Mouse (Mus musculus): Measurements from ENCODE around the gene Atp5j2. TPM values are rescaled to one million over a fixed set of nuclear protein-coding genes. Genes with fewer than 3 reads are reported as not detected.
"Not testable (repeated sequence)": the region's sequence is repeated elsewhere in the genome, so short reads cannot be mapped to it uniquely, and the experiment has no call there.

Atp5j2 gene
- 100 to 1,000 TPM; 264 to 268 TPM for total RNA-seq (2021)

GRCm38 (mm10) chr5:145191962-145192361 is at the start of gene Atp5j2:
Gene Atp5j2, minus strand, starts transcription at chr5:145192062.
- DNase-seq (ENCODE audit: extremely low spot score in 1 of 2, low spot score in 1 of 2) = no peak

DNA sequence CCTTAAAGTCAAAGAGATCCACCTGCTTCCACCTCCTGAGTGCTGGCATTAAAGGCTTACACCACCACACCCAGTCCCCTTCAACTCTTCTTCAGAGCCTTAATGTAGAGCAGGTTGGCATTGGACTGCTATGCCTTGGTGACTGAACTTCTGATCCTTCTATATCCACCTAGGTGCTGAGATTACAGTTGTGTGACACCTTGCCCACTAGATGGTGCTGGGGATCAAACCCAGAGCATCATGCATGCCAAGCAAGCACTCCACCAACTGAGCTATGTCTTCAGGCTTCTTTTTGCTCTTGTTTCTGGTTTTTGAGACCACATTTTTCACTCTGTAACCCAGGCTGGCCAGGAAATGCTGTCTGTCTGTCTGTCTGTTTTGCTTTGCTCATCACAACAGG is 42.8 kb upstream of the Atp5j2 start:
- DNase-seq (ENCODE audit: extremely low spot score in 1 of 2, low spot score in 1 of 2) = no peak

DNA sequence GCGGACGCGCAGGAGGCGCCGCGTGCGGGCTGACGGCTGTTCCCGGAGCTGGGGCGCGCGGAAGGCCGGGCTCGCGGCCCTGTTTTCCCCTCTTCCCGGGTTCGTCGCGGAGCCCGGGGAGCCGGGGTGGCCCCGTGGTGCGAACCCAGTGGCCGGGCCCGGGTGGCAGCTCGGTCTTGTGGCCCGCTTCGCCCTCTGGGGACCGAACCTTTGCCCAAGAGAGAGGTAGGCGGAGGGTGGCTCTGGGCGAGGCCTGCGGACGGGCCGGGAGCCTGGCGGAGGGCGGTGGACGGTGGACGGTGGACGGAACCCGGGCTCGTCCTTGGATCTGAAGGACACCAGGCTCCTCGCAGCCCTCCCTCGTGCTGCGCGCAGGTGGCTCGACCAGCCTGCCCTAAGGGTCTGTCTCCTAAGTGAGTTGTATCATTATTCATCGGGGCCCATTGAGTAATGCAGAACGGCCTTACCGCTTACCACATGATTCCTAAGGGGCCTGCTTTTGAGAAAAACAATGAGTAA is 40.1 kb upstream of the Atp5j2 start:
- no peak for DNase-seq (ENCODE audit: extremely low spot score in 1 of 2, low spot score in 1 of 2)

DNA sequence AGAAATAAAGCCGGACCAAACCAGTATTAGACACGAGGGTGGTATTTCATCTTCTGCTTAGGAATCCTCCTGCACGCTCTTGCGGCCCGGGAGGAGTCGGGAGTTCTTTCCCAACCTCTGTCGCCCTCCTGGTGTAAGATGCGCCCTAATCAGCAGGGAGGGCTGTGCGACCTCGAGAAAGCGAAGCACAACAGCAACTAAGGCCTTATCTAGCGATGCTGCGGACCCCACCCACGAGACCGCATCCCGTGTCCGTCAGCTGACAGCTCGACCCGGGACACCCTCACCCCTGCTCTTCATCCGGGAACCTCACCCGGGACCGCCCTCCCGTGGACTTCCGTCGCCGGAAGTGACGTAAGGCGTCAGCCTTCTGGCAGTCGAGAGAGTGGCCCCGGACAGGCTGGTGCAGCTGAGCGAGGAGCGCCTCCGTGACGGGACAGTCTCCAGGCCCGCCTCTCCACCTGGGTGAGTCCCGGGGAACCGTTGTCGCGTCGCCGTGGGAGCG is 39.6 kb upstream of the Atp5j2 start, which contains the start of gene Zfp655:
Gene Zfp655, plus strand, starts transcription at position 349 of the 505 bp plus-strand sequence.
- DNase-seq (ENCODE audit: extremely low spot score in 1 of 2, low spot score in 1 of 2) = peak; percentile 92 to 98

DNA sequence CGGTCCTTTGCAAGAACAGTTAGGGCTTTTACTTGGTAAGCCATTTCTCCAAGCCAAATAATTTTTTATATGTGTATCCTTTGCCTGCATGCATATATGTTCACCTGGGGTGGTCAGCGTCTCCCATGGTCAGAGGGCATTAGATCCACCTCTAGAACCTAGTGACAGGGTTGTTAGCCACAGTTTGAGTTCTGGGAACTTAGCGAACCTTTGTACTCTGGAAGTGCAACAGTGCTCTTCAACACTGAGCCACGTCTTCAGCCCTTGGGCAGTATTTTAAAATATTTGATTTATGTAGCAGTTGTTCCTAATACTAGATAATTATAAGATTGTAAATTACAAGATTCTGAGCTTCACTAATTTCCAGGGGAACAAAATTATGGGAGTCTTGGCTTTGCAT is 38.8 kb upstream of the Atp5j2 start:
- no peak for DNase-seq (ENCODE audit: extremely low spot score in 1 of 2, low spot score in 1 of 2)

- DNase-seq (ENCODE audit: extremely low spot score in 1 of 2, low spot score in 1 of 2) = not testable (repeated sequence)
Observed at GRCm38 (mm10) chr5:145229283-145229682, 37.4 kb upstream of the Atp5j2 start.

GRCm38 (mm10) chr5:145226453-145226852 is 34.6 kb upstream of the Atp5j2 start:
- DNase-seq (ENCODE audit: extremely low spot score in 1 of 2, low spot score in 1 of 2) = no peak

GRCm38 (mm10) chr5:145223395-145223794 is 31.5 kb upstream of the Atp5j2 start:
- no peak for DNase-seq (ENCODE audit: extremely low spot score in 1 of 2, low spot score in 1 of 2)

- DNase-seq (ENCODE audit: extremely low spot score in 1 of 2, low spot score in 1 of 2) = no peak
Observed at GRCm38 (mm10) chr5:145222840-145223239, 31.0 kb upstream of the Atp5j2 start.

DNA sequence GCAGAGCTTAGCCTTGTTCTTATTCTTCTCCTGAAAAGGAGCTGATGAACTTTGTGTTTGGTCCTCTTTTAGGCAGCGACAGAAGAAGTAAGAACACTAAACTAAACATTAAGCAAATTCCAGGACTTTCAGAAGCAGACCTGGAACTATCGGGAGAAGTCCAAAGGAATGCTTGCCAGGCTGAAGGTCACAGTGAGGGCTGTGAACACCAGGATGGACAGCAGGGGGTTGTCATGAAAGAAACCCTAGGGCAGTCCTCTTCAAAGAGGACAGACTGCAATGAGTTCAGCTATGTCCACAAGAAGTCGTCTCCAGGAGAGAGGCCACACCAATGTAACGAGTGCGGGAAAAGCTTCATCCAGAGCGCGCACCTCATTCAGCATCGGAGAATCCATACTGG is 28.1 kb upstream of the Atp5j2 start:
- no peak for DNase-seq (ENCODE audit: extremely low spot score in 1 of 2, low spot score in 1 of 2)

DNA sequence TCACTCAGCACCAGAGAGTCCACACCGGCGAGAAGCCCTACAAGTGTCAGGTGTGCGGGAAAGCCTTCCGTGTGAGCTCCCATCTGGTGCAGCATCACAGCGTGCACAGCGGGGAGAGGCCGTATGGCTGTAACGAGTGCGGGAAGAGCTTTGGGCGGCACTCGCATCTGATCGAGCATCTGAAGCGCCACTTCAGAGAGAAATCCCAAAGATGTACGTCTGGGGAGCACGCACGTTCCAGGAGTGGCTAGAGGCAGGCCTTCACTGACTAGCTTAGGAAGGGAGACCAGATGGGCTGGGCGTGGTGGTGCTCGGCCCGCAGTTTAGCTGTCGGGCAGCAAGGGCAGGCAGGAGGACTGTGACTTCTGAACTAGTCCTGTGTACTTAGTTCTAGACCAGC is 26.8 kb upstream of the Atp5j2 start:
- no peak for DNase-seq (ENCODE audit: extremely low spot score in 1 of 2, low spot score in 1 of 2)

DNA sequence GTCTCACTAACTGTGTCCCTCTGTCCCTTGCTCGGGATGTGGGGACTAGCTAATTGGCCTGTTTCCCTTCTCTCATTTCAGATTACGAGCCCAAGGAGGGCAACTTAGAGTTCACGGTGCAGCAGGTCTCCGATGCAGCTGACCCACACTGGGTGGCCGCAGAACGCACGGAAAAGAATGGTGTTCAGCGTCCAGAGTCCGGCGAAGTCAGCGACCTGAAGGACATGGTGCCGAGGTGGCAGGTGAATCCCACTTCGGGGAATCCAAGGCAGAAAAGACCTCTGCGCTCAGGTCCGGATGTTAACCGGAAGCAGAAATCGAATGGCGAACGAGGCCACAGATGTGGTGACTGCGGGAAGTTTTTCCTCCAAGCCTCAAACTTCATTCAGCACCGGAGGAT is 26.3 kb upstream of the Atp5j2 start:
- DNase-seq (ENCODE audit: extremely low spot score in 1 of 2, low spot score in 1 of 2) = no peak

DNA sequence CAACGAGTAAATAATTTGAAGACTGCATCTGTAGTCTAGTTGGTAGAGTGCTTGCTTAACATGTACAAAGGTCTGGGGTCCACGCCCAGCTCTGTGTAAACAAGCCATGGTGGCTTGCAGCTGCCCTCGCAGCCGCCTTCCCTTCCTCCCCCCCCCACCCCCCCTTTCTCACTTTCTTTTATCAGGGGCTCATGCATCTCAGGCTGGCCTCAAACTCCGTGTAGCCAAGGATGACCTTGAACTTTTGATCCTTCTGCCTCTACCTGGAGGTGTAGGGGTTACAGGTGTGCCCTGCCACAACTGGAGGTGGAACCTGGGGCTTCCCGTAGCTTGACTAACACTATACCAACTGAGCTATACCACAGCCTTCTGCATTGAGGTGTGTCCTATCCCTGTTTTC is 25.9 kb upstream of the Atp5j2 start:
- DNase-seq (ENCODE audit: extremely low spot score in 1 of 2, low spot score in 1 of 2) = no peak

GRCm38 (mm10) chr5:145214679-145215078 is 22.8 kb upstream of the Atp5j2 start:
- no peak for DNase-seq (ENCODE audit: extremely low spot score in 1 of 2, low spot score in 1 of 2)

- no peak for DNase-seq (ENCODE audit: extremely low spot score in 1 of 2, low spot score in 1 of 2)
Observed at GRCm38 (mm10) chr5:145213505-145213904, 21.6 kb upstream of the Atp5j2 start.

DNA sequence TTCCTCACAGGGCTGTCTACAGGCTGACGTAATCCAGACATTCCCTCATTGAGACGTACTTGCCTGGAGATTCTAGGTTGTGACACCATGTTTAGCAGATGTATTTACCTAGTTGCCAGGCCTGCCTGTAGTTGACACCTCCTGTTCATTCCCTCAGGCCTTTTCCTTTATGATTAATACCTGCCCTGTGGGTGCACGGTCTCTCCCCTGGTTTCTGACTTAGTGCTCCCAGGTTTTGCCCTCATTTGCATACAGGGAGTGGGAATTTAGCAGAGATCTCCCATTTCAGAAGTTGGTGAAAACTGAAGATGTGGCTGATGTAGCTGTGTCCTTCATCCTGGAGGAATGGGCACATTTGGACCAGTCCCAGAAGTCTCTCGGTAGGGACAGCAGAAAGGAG is 20.4 kb upstream of the Atp5j2 start:
- DNase-seq (ENCODE audit: extremely low spot score in 1 of 2, low spot score in 1 of 2) = no peak

DNA sequence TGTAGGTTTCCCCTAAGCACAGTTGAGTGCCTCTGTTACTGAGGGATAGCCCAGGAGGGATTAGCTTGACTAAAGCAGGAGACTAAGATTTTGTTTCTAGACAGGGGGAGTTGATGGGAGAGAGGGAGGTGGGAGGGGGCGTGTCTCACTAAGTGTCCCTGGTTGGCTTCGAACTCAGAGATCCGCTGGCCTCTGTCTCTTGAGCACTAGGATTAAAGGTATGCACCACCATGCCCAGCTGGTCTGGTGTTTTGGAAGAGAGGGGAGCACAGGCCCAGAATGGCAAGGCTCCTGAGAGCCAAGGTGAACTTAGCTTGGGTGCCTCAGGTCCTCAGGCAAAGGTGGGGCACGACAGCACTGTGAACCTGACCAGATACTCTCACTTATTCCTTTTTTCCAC is 19.5 kb upstream of the Atp5j2 start:
- no peak for DNase-seq (ENCODE audit: extremely low spot score in 1 of 2, low spot score in 1 of 2)

GRCm38 (mm10) chr5:145208391-145208790 is 16.5 kb upstream of the Atp5j2 start:
- not testable (repeated sequence) for DNase-seq (ENCODE audit: extremely low spot score in 1 of 2, low spot score in 1 of 2)

DNA sequence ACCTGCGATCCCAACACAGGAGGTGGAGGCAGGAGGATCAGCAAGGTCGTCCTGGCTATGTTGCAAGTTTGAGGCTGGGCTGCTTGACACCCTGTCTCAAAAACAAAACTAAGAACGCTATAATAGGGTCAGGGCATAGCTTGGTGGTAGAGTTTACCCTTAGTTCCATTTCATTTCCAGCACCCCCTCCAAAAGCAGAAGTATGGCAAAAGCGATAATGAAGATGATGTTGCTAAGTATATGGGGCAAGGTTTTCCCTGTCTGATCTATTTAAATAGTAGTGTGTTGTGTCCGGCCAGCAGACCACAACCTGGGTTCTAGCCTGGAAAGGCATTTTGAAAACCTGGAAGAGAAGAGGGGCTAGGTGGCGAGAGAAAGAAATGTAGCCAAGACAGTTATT is 16.1 kb upstream of the Atp5j2 start:
- DNase-seq (ENCODE audit: extremely low spot score in 1 of 2, low spot score in 1 of 2) = no peak

DNA sequence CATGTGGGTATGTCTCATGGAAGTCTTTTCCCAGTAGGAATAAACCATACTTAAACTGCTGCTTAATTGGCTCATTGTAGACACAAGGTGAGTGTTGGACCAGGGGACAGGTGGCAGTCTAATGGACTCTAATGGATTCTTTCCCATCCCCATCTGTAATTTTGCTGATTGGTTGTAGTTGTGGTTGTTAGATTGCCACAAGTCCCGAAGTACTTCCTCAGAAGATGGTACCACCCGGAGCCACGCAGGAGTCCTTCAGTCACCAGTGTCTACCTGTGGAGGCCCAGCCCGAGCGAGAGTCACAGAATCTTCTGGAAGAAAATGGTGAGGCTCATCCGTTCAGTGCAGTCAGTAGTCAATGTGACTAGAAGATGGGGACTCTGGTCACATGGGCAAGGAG is 15.5 kb upstream of the Atp5j2 start:
- DNase-seq (ENCODE audit: extremely low spot score in 1 of 2, low spot score in 1 of 2) = no peak

DNA sequence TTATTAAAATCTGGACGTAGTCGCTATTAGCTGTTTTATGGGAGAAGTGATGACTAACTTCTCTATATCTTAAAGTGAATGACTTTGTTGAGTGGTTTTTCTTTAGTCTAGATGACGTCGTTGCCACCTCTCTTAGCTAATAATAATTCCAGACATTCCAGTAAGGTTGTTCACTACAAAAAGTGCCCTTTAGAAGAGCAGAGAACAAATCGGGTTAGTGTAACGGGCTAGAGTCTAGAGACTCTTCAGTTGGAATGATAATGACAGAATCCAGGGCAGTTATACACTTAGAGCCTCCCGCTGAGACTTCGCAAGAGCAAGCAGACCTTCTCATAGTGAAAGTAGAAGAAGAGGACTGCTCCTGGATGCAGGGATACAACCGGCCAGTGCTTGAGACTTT is 13.2 kb upstream of the Atp5j2 start:
- DNase-seq (ENCODE audit: extremely low spot score in 1 of 2, low spot score in 1 of 2) = no peak

- DNase-seq (ENCODE audit: extremely low spot score in 1 of 2, low spot score in 1 of 2) = peak; percentile 91 to 93
Observed at GRCm38 (mm10) chr5:145203936-145204691, 12.3 kb upstream of the Atp5j2 start, which contains the start of gene Zkscan5. Gene Zkscan5, plus strand, starts transcription at chr5:145204562.
